Mouse (Mus musculus) ES-CJ7 (cell line): ENCODE data around the gene Ppp4c.

ENCODE experiments used
- DNase-seq: peaks from one replicate; pipeline ENCODE4 v3.0.0; 2011; ENCODE audit warnings: low read depth, low spot score

Gene Ppp4c

DNA sequence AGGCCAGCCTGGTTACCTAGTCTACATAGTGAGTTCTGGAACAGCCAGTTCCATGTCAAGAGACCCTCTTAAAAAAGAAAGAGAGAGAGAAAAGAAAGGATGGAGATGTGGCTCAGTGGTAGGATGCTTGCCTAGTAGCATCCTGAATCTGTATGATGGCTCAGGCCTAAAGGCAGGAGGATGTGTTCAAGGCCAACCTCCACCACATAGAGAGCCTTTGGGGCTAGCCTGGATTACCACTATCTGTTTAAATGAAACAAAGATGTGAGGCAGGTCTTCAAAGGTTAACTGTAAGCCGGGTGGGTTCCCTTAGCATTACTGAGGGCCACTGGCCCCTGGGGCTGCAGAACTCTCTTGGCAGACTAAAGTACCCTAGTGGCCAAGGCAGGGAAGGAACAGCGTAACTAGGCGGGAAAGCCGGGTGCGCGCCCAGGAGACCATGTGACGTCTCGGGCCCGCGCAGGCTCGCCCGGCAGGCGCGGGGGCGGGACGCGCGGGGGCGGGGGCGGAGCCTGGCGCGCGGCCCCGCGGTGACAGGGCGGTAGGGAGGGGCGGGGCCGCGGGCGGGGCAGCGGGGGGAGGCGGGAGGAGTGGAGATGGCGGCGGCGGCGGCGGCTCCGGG lies 33.1 kb downstream of the Ppp4c start, which contains the start of gene Mapk3:
Mapk3 (plus strand) TSS at position 552 of the 622 bp plus-strand sequence.
- DNase-seq = peak; percentile 94

DNA sequence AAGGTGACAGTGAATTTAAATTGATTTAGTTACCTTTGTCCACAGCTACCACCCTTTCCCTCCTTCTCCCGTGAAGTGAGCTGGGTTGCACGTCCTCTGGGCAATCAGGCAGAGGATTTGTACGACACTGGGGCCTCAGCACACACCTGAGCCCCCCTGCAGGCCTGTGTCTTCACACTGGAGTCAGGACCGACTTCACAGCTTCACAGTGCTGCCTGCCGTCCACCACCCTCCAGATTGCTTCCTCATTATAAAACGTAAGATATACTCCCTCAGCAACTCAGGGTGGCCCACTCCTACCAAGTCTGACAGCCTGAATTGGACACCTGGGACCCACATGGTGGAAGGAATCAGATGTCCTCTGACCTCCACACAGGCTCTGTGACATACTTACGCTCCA lies 33.8 kb downstream of the Ppp4c start:
- DNase-seq = no peak

DNA sequence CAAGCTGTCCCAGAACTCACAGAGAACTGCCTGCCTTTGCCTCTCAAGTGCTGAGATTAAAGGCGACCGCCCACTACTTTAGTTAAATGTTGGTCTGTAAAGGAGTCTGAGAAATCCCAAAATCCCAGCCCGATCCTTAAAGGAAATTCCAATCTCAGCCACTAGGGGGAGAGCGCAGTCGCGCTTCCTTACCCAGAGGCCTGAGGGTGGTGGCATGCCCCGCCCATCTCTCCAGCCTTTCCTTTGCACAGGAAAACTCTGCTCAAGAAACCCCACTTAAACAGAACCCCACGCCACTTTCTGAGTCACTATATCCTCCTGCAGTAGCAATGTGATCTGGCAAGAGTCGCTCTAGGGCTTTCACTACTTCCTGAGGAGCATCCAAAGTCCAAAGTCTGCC lies 37.4 kb downstream of the Ppp4c start:
- peak; percentile 87 for DNase-seq

DNA sequence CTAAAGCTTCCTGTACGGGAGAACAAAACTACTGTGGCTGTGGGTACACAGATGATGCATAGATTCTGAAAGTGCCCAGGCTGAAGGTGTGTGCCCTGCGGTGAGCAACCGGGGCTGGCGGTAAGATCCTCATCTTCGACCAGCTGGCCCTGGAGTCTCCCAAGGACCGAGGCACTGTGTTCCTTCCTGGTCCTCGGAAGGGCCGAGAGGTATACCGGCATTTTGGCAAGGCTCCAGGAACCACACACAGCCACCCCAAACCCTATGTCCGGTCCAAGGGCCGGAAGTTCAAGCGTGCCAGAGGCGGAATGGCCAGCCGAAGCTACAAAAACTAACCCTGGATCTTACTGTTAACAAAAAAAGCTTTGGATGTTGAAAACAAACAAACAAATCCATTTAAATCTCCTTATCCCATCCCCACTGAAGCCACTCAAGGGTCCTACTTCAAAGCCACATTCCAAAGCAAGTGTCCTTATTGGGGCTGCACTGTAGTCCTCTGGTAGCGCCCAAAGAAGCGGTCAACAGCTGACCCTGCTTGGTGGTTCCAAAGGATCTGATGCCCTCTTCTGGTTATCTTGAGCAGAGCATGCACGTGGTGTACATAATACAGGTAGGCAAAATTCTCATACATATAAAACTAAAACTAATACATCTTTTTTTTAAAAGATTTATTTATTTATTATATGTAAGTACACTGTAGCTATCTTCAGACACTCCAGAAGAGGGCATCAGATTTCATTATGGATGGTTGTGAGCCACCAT lies 42.5 kb downstream of the Ppp4c start:
- no peak for DNase-seq

GRCm38 (mm10) chr7:126748824-126749223 lies 43.5 kb downstream of the Ppp4c start:
- no peak for DNase-seq

DNA sequence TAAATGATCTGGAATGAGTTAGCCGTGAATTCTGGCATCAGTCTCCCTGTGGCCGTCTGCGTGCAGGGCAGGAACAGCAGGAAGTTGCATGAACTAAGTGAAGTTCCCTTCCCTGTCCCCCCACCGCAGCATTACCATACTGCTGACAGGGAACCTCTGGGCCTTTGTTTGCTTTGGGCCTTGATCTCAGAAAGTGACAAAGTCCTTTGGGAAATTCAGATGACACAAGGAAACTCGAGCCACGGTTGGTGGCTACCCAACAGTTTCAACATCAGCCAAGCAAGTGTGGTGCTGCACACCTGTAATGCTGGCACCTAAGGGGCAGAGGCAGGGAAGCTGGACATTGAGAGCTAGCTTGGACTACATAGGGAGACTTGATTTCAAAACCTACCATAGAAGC lies 45.5 kb downstream of the Ppp4c start:
- no peak for DNase-seq

GRCm38 (mm10) chr7:126746066-126746465 lies 46.2 kb downstream of the Ppp4c start:
- no peak for DNase-seq

GRCm38 (mm10) chr7:126741964-126742482 lies 50.3 kb downstream of the Ppp4c start:
- no peak for DNase-seq

GRCm38 (mm10) chr7:126741452-126741851 lies 50.8 kb downstream of the Ppp4c start:
- no peak for DNase-seq

DNA sequence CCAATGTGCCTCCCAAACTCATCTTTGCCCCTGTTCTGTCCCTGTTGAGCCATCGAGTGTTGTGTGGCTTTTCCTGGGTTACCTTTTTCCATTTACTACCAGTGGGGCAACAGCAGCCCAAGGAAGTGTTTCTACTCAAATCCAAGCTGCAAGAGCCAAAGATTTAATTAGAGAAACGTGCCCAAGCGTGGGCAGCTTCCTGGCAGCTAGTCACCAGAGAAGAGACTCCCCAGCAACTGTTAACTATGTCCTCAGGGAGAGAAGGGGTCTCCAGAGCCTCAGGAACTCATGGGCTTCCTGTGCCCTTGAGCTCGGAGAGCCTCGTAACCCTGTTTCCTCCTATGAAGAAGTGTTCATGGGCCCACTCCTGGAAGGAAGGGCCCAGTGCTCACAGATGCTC lies 51.3 kb downstream of the Ppp4c start:
- no peak for DNase-seq

GRCm38 (mm10) chr7:126740132-126740735 lies 52.1 kb downstream of the Ppp4c start:
- DNase-seq = no peak

DNA sequence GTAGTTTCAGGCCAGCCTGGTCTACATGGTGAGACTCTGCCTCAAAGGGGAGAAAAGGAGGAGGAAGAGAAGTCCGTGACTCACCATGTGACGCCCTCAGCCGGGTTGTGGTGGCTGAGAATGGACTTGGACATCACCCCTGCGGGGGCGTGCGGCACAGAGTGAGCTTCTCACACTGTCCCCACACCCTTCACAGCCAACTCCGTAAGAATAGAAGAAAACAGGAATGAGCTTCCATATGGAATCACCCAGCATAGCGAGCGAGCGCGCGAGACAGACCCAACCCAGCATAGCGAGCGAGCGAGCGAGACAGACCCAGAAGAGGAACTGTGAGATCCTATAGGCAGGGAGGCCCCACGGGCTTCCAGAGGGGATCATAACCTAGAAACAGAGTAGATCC lies 52.7 kb downstream of the Ppp4c start:
- DNase-seq = no peak

DNA sequence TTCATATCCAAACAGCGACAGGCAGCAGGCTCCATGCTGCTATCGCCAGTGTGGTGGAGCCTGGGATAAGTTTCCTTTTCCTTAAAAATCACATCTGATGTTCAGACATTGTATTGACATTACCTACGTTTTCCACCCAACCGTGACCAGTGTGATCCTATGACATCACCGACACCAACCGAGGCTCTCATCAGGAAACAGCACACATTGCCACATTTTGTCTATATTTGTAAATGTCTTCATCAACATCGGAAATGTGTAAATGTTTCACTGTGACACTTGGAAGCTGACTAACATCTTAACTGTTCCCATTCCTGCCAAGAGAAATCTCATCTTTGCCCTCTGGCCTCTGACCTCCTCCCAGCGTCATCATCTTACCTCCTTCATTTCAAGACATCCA lies 56.2 kb downstream of the Ppp4c start:
- DNase-seq = no peak
